Mouse (Mus musculus) limb, embryonic 14.5 days (tissue): Measurements from ENCODE around the gene Ssx2ip. TPM values are rescaled to one million over a fixed set of nuclear protein-coding genes. Genes with fewer than 3 reads are reported as not detected.

Source experiments
- ATAC-seq: fragments of 200-750 bp; cut with Nextera tagmentation; 2 replicates; pipeline ENCODE4 v1.8.0; 2017; ENCODE audit warnings: low read depth, moderate number of reproducible peaks, moderate TSS enrichment; ENCODE audit not compliant: low FRiP score
- DNase-seq: peaks from one replicate; pipeline ENCODE4 v3.0.0-alpha.2; 2015; ENCODE audit warnings: low spot score
- H3K27ac ChIP-seq: fragments of 300-500 bp; sonication (generic); replicated peaks from 2 replicates; pipeline ENCODE4 v1.5.1; 2014; ENCODE audit warnings: low read depth, mild to moderate bottlenecking, low read length, moderate library complexity, mixed read lengths
- H3K27me3 ChIP-seq: fragments of 300-500 bp; sonication (generic); 2 replicates; pipeline ENCODE4 v1.6.1; 2014; ENCODE audit warnings: low read length, mixed read lengths; ENCODE audit not compliant: control insufficient read depth, insufficient read depth
- H3K36me3 ChIP-seq: fragments of 300-500 bp; sonication (generic); 2 replicates; pipeline ENCODE4 v1.6.1; 2014; ENCODE audit warnings: mild to moderate bottlenecking, low read length, moderate library complexity, mixed read lengths; ENCODE audit not compliant: control insufficient read depth, insufficient read depth
- H3K4me1 ChIP-seq: fragments of 300-500 bp; sonication (generic); 2 replicates; pipeline ENCODE4 v1.6.1; 2014; ENCODE audit warnings: antibody characterized with exemption, low read length, mixed read lengths; ENCODE audit not compliant: control insufficient read depth, insufficient read depth
- H3K4me2 ChIP-seq: fragments of 300-500 bp; sonication (generic); replicated peaks from 2 replicates; pipeline ENCODE4 v1.6.1; 2014; ENCODE audit warnings: low read depth, mild to moderate bottlenecking, low read length, moderate library complexity; ENCODE audit not compliant: severe bottlenecking
- H3K4me3 ChIP-seq: fragments of 300-500 bp; sonication (generic); replicated peaks from 2 replicates; pipeline ENCODE4 v1.5.1; 2014; ENCODE audit warnings: low read length
- H3K9ac ChIP-seq: fragments of 300-500 bp; sonication (generic); 2 replicates; pipeline ENCODE4 v1.6.1; 2014; ENCODE audit warnings: mild to moderate bottlenecking, low read depth, low read length, moderate library complexity; ENCODE audit not compliant: severe bottlenecking
- H3K9me3 ChIP-seq: fragments of 300-500 bp; sonication (generic); 2 replicates; pipeline ENCODE4 v1.6.1; 2016; ENCODE audit warnings: low read length; ENCODE audit not compliant: control insufficient read depth
- POLR2A ChIP-seq: fragments of 200-500 bp; IDR thresholded peaks from 2 replicates; pipeline ENCODE4 v1.8.0; 2012; ENCODE audit warnings: inconsistent platforms, mild to moderate bottlenecking, moderate library complexity, borderline replicate concordance; ENCODE audit not compliant: insufficient read depth, insufficient read length; ENCODE audit errors: extremely low read depth
- WGBS: fragments of 180-500 bp; shearing (Covaris S2); extraction: QIAGEN DNeasy Blood & Tissue Kit; methylation state at CpG from one replicate; pipeline ENCODE4 v1.1.7; 2014; 5-methylcytosine and 5-hydroxymethylcytosine counted together
- polyA plus RNA-seq, 2 experiments: library from polyadenylated mRNA; depleted of rRNA in 1 of 2; stranded (reverse) in 1 of 2; unstranded in 1 of 2; fragments of >200 nt; fragmentation: Nextera tagmentation in 1 of 2; extraction: Ambion mirVana in 1 of 2; gene quantifications; 2 replicates each; pipeline versions ENCODE4 v1.2.1 to v1.2.3; 2012 to 2014

Gene Ssx2ip
- polyA plus RNA-seq, 2 experiments = 12.2 to 32.6 TPM

DNA sequence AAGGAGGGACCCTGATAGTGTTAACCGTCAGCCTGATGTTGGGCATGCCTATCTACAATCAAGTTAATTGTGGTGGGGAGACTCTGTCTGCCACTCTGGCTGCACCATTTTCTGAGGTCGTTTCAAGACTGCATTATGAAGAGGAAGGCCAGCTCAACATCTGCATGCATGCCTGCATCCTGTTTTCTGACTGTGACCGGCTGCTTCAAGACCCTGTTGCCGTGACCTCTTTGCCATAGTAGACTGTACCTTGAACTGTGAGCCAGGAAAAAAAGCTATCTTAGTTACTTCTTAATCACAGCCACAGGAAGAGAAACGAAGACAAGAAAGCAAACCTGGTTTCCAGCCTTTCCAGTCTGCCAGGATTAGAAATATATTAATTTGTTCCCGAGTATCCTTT is 44.5 kb downstream of the Ssx2ip start:
- H3K4me1 ChIP-seq = no peaks in the 10 kb centered on the region
- no peak for DNase-seq
- no peaks in the 10 kb centered on the region for H3K9me3 ChIP-seq
- H3K27me3 ChIP-seq = no peaks in the 10 kb centered on the region
- H3K9ac ChIP-seq = no peak overlapping the region
- no peak overlapping the region for H3K27ac ChIP-seq
- WGBS = 62% methylated on average over 6 of the region's 6 CpGs
- no peak overlapping the region for H3K4me3 ChIP-seq
- no peak overlapping the region for H3K4me2 ChIP-seq
- 0 out of 2 replicates have a peak, but pooled peaks cover 4% of the 10 kb centered on the region for H3K36me3 ChIP-seq
- TF ChIP-seq POLR2A = no peak
- no peak for ATAC-seq

DNA sequence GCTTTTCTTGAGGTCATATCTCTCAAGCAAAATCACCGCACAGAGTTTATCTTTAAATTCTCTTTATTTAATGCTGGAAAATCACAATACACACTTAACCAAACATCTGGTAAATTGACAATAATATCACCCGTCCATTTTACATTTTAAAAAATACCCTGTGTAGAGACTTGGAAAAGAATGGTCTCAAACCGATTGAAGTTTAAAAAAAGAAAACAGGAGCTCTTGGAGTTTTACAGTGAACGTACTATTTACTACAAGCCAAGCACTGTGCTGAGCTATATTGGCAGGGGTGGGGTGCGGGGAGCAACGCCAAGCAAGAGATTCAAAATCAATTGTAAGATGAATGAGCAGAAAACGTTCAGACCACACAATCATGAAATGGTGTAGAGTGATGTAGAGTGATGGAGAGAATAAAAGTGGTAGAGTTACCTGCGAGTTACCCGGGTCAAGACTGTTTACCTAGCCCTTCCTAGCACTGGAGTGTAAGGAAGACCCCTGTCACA is 45.4 kb downstream of the Ssx2ip start, which contains the start of gene Ctbs:
Ctbs (plus strand) TSS at position 51 of the 506 bp plus-strand sequence.
- no peaks in the 10 kb centered on the region for H3K9me3 ChIP-seq
- no peaks in the 10 kb centered on the region for H3K27me3 ChIP-seq
- H3K4me2 ChIP-seq = peak within 1 kb of the TSS; percentile 71
- 0 out of 2 replicates have a peak, but pooled peaks cover 4% of the 10 kb centered on the region for H3K36me3 ChIP-seq
- ATAC-seq (0 out of 2 replicates have a peak, but pooled peaks have one; percentile 1), DNase-seq (no peak)
- 45% methylated on average over 9 of the region's 9 CpGs for WGBS
- no peak for TF ChIP-seq POLR2A
- H3K4me1 ChIP-seq = no peaks in the 10 kb centered on the region
- H3K4me3 ChIP-seq = peak within 1 kb of the TSS; percentile 61
- H3K27ac ChIP-seq = peak within 1 kb of the TSS; percentile 80
- H3K9ac ChIP-seq = peak within 1 kb of the TSS; percentile 77

DNA sequence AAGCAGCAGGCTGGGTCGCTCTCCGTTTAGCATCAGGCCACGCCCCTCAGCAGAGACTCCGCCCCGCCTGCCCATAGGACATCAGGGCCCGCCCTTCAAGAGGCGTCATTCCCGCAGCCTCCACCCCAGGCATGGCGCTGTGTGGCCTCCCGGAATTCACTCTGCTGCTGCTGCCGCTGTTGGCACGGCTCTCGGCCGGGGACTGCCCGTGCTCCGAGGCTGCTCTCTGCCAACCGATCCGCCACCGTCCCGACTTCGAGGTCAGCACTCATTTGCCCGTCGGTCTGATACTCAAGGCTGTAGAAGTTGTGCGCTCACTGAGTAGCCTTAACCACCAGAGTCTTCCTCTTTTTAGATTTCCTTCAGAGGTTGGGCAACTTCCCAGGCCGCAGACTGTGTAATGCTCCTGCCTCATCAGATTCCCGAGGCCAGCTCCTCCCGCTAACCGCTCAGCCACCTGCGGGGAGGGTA is 46.0 kb downstream of the Ssx2ip start:
- TF ChIP-seq POLR2A = peak; percentile 92
- Histone ChIP-seq H3K4me3 (peak overlapping the region; percentile 61), H3K36me3 (no peaks in the 10 kb centered on the region; the same call in 1 of the 2 replicates), H3K9me3 (no peaks in the 10 kb centered on the region), H3K27ac (peak overlapping the region; percentile 80), H3K9ac (peak overlapping the region; percentile 77), H3K4me1 (no peaks in the 10 kb centered on the region), H3K27me3 (no peaks in the 10 kb centered on the region), H3K4me2 (peak overlapping the region; percentile 71)
- DNase-seq (peak; percentile 96), ATAC-seq (peak; percentile 99)
- 1% methylated on average over 29 of the region's 29 CpGs for WGBS

DNA sequence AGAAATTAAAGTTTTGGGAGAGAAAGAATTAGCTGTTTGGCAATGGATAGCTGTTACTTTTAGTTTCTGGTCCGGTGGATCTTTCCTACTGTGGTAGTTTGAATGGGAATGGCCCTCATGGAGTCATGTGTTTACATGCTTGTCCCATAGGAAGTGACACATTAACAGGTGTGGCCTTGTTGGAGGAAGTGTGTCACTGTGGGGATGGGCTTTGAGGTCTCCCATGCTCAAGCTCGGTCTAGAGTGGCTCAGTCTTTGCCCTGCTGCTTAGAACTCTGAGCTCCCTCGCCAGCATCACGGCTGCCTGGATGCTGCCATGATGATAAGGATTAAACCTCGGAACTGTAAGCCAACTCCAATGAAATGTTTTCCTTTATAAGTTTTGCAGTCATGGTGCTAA is 46.9 kb downstream of the Ssx2ip start:
- WGBS = 87% methylated on average over 5 of the region's 5 CpGs
- no peak for TF ChIP-seq POLR2A
- H3K27ac ChIP-seq = no peak overlapping the region
- DNase-seq (no peak), ATAC-seq (no peak)
- no peaks in the 10 kb centered on the region; the same call in 1 of the 2 replicates for H3K36me3 ChIP-seq
- no peaks in the 10 kb centered on the region for H3K4me1 ChIP-seq
- no peaks in the 10 kb centered on the region for H3K27me3 ChIP-seq
- no peaks in the 10 kb centered on the region for H3K9me3 ChIP-seq
- H3K4me2 ChIP-seq = no peak overlapping the region
- no peak overlapping the region for H3K4me3 ChIP-seq
- H3K9ac ChIP-seq = no peak overlapping the region

DNA sequence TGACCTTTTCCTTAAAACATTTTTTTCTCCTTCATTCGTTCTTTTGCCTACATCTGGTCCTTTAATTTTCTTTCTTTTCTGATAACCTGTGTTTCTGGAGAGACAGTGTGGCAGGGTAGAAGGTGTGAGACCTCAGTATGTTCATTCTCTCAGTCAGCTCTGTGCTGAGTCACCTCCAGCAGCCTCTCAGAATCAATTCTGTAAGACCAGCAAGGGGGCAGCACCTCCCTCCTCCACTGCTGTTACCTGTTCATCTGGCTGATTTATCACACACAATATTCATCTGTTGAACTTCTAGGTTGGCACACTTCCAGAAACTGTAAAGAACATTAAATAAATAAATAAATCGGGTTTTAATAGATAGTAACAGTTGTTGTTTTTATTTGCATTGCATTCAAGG is 58.5 kb downstream of the Ssx2ip start:
- Histone ChIP-seq H3K9me3 (no peaks in the 10 kb centered on the region), H3K4me2 (no peak overlapping the region), H3K4me3 (no peak overlapping the region), H3K27ac (no peak overlapping the region), H3K9ac (no peak overlapping the region), H3K4me1 (no peaks in the 10 kb centered on the region), H3K27me3 (no peaks in the 10 kb centered on the region), H3K36me3 (0 out of 2 replicates have a peak, but pooled peaks cover 3% of the 10 kb centered on the region)
- 45% methylated on average over 2 of the region's 2 CpGs for WGBS
- ATAC-seq (no peak), DNase-seq (no peak)
- no peak for TF ChIP-seq POLR2A

DNA sequence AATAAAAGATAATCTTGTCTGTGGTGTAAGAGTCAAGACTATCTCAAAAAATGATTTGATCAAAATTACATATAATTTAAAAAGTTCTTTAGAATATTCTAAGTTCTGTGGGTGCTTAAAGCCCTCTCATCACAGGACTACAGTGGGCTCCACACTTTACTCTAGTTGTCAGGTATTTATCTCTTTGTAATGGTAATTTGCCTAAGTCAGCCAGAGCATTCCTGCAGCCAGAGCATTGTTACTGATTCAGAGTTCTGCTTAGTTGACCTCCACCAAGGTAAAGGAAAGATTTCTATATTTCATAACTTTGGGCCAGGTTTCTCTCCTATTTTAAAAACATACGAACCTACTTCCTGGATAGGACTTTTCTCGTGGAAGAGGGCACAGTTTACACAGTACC is 64.8 kb downstream of the Ssx2ip start:
- H3K36me3 ChIP-seq = no peaks in the 10 kb centered on the region
- no peaks in the 10 kb centered on the region for H3K4me1 ChIP-seq
- H3K27me3 ChIP-seq = no peaks in the 10 kb centered on the region
- H3K27ac ChIP-seq = no peak overlapping the region
- 79% methylated on average over 2 of the region's 2 CpGs for WGBS
- ATAC-seq (no peak), DNase-seq (no peak)
- H3K9ac ChIP-seq = no peak overlapping the region
- H3K4me2 ChIP-seq = no peak overlapping the region
- H3K9me3 ChIP-seq = no peaks in the 10 kb centered on the region
- TF ChIP-seq POLR2A = no peak
- H3K4me3 ChIP-seq = no peak overlapping the region
